Mouse (Mus musculus): Measurements from ENCODE around the gene Mroh8.
A peak's percentile ranks its signal among the peaks of the same experiment; 100 is the strongest.

GRCm38 (mm10) chr2:157278717-157279415 is 483 bp downstream of the Mroh8 start, which contains the start of gene Rpn2:
- TF ChIP-seq POLR2A (IDR thresholded peaks at IDR 0.05; ENCODE audit: borderline replicate concordance, insufficient read depth, low read length), result peak; percentile 50; the same call in 1 of the 2 replicates
- TF ChIP-seq CTCF (IDR thresholded peaks at IDR 0.05; ENCODE audit: borderline replicate concordance, insufficient read depth, low read depth, low read length), result no peak
